Mouse (Mus musculus) forebrain, embryonic 14.5 days (tissue): Measurements from ENCODE around the gene Tns1. TPM values are rescaled to one million over a fixed set of nuclear protein-coding genes. Genes with fewer than 3 reads are reported as not detected.

Experiments
- ATAC-seq: fragments of 200-750 bp; cut with Nextera tagmentation; 2 replicates; pipeline ENCODE4 v1.8.0; 2017; ENCODE audit warnings: mild to moderate bottlenecking, moderate library complexity
- DNase-seq: peaks from one replicate; pipeline ENCODE4 v3.0.0-alpha.2; 2015; ENCODE audit warnings: low spot score
- H3K27ac ChIP-seq: fragments of 300-500 bp; sonication (generic); 2 replicates; pipeline ENCODE4 v1.5.1; 2014; ENCODE audit warnings: low read depth, mild to moderate bottlenecking, control low read depth, low read length, moderate library complexity
- H3K27me3 ChIP-seq: fragments of 300-500 bp; sonication (generic); replicated peaks from 2 replicates; pipeline ENCODE4 v1.6.1; 2014; ENCODE audit warnings: low read length, control low read depth, mixed read lengths; ENCODE audit not compliant: control insufficient read depth, insufficient read depth
- H3K36me3 ChIP-seq: fragments of 300-500 bp; sonication (generic); 2 replicates; pipeline ENCODE4 v1.6.1; 2014; ENCODE audit warnings: low read length, control low read depth; ENCODE audit not compliant: control insufficient read depth, insufficient read depth
- H3K4me1 ChIP-seq: fragments of 300-500 bp; sonication (generic); 2 replicates; pipeline ENCODE4 v1.6.1; 2014; ENCODE audit warnings: antibody characterized with exemption, low read length, control low read depth; ENCODE audit not compliant: control insufficient read depth, insufficient read depth
- H3K4me2 ChIP-seq: fragments of 300-500 bp; sonication (generic); 2 replicates; pipeline ENCODE4 v1.6.1; 2014; ENCODE audit warnings: mild to moderate bottlenecking, control low read depth, low read length
- H3K4me3 ChIP-seq: fragments of 300-500 bp; sonication (generic); 2 replicates; pipeline ENCODE4 v1.5.1; 2014; ENCODE audit warnings: low read depth, low read length, control low read depth
- H3K9ac ChIP-seq: fragments of 300-500 bp; sonication (generic); 2 replicates; pipeline ENCODE4 v1.6.1; 2014; ENCODE audit warnings: mild to moderate bottlenecking, low read length, control low read depth, moderate library complexity
- H3K9me3 ChIP-seq: fragments of 300-500 bp; sonication (generic); replicated peaks from 2 replicates; pipeline ENCODE4 v1.6.1; 2016; ENCODE audit warnings: low read length, control low read depth, mixed read lengths; ENCODE audit not compliant: control insufficient read depth
- WGBS: fragments of 180-500 bp; shearing (Covaris S2); extraction: QIAGEN DNeasy Blood & Tissue Kit; methylation state at CpG from one replicate; pipeline ENCODE4 v1.1.7; 2014; 5-methylcytosine and 5-hydroxymethylcytosine counted together
- polyA plus RNA-seq: library from polyadenylated mRNA; unstranded; fragments of >200 nt; fragmentation: Nextera tagmentation; extraction: Ambion mirVana; gene quantifications from 2 replicates; pipeline ENCODE4 v1.2.1, GENCODE M21; 2014

Tns1 gene
- polyA plus RNA-seq, 1 experiment from 2014 or later = 7.7 TPM

DNA sequence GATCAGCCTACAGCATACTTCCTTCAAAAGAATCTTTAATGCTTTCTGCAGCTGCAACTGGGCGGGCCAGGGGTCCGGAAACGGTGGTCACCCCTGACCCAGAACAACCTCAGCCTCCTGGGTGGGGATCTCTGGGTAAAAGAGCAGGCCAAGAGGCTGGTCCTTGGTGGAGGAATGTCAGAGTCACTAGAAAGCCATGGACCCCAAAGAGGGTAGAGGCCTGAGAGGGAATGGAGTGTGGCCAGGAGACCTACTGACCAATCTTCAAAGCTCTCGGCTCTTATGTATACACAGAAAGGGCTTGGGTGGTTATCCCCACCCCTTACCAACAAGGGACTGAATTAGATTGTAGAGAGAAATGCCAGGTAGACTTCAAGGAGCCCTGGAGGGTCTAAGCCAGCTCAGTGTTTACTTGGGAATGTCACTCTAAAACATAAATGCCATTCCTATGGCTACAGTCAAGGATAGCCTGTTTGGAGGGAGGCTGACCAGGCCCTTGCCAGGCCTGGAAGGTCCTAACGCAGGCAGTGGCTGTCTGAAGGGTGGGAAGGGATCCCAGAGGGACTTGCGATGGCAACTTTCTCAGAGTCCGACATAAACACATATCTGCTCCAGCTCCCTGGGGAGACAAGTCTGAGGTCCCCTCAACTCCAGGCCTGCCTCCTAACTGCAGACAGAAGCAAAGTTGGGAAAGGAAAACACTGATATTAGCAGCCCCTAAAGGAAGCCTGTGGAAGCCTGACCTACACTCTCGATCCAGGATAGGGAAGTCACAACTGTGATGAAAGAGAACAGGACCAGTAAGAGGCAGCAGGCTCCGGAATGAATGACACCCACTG, 92.3 kb downstream of the Tns1 start:
- no peak overlapping the region for H3K4me2 ChIP-seq
- peaks cover 16% of the 10 kb centered on the region for H3K4me1 ChIP-seq
- H3K27ac ChIP-seq = no peak overlapping the region
- peaks cover 5% of the 10 kb centered on the region; the same call in 1 of the 2 replicates for H3K27me3 ChIP-seq
- 85% methylated on average over 9 of the region's 9 CpGs for WGBS
- no peak overlapping the region for H3K9ac ChIP-seq
- no peaks in the 10 kb centered on the region for H3K9me3 ChIP-seq
- H3K36me3 ChIP-seq = no peaks in the 10 kb centered on the region
- DNase-seq = no peak
- no peak for ATAC-seq
- H3K4me3 ChIP-seq = no peak overlapping the region

DNA sequence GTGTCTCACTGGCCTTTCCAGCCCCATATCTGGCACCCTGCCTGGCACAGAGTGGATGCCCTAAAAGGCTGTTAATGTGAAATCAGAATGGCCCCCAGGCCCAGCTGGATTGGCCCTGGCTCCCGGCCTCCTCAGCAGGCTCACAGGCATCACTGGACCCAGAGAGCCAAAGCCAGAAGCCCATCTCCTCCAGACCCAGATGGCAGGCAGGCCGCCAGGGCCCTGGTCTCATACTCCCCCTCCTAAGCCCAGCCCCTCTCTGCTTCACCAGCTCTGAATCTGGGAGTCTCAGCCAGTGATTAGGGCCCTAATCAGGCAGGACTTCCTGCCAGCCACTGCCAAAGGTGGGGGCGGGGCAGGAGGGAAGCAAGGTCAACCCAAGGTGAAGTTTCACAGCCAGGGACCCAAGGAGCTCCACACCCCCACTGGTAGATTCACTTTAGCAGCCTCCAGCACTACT, 93.3 kb downstream of the Tns1 start:
- Histone ChIP-seq H3K4me3 (no peak overlapping the region), H3K9ac (no peak overlapping the region), H3K27ac (peak overlapping the region; percentile 33; the same call in 1 of the 2 replicates), H3K36me3 (no peaks in the 10 kb centered on the region), H3K27me3 (no peaks in the 10 kb centered on the region), H3K4me1 (peaks cover 15% of the 10 kb centered on the region), H3K4me2 (no peak overlapping the region), H3K9me3 (no peaks in the 10 kb centered on the region)
- WGBS = 24% methylated on average over 3 of the region's 3 CpGs
- peak; percentile 53 for ATAC-seq
- peak; percentile 66 for DNase-seq

DNA sequence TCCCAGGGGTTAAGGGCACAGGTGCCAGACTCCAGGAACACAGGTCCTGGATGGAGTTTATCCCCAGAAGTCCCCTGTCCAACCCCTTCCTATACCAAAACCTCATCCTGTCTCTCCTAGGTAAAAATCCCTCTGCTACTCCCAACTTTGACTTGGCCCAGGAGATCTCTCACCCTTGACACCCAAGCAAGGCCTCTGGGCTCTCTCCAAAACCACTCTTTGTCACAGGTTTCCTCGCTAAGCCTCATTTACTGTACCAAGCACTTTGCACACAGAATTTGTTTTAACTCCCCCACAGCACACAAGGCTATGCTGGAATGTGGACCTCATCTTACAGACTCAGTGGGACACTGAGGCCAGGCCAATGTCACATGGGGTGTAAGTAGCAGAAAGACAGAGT, 94.0 kb downstream of the Tns1 start:
- Histone ChIP-seq H3K9ac (no peak overlapping the region), H3K4me2 (no peak overlapping the region), H3K4me3 (no peak overlapping the region), H3K27me3 (no peaks in the 10 kb centered on the region), H3K9me3 (no peaks in the 10 kb centered on the region), H3K27ac (no peak overlapping the region), H3K4me1 (peaks cover 15% of the 10 kb centered on the region), H3K36me3 (no peaks in the 10 kb centered on the region)
- WGBS = 85% methylated on average over 1 of the region's 1 CpGs
- DNase-seq (no peak), ATAC-seq (no peak)

DNA sequence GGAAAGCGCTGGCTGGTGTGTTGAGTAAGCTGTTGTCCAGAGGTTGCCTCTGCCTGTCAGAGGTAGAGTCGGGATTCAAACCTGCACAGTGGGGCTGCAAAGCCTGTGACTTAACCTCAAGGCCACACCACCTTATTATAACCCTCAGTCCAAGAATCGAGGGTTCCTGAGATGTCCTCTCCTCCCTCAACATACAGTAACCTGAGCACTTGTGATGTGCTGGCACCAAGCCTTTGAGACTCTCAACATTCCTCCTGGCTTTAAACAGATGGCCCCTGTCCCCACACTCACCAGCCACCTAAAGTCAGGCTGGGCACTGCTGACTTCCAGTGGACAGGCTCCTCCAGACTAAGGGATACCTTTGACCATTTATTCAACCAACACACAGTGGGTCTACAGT, 94.6 kb downstream of the Tns1 start:
- Histone ChIP-seq H3K27ac (no peak overlapping the region), H3K9me3 (no peaks in the 10 kb centered on the region), H3K9ac (no peak overlapping the region), H3K4me1 (peaks cover 15% of the 10 kb centered on the region), H3K36me3 (no peaks in the 10 kb centered on the region), H3K4me2 (no peak overlapping the region), H3K27me3 (no peaks in the 10 kb centered on the region), H3K4me3 (no peak overlapping the region)
- DNase-seq = no peak
- ATAC-seq = no peak
- WGBS = 83% methylated on average over 3 of the region's 3 CpGs

DNA sequence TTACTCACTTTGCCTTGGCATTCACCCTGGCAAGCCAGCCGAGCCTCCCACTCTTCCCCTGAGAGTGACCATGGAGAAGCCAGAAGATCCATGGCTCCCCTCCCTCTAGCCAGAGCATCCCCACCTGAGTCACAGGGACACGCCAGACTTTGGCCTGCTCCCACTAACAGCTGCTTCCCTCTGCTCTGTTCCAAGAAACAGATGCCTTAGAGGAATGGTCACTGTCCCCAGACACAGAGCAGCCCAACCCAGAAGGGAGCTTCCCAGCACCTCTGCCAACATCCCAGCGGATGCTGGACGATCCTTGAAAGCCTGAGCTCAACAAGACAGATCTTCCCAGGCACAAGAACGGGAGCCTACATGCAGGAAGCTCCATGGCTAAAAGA, 95.4 kb downstream of the Tns1 start:
- H3K9ac ChIP-seq = no peak overlapping the region
- ATAC-seq (no peak), DNase-seq (no peak)
- 84% methylated on average over 5 of the region's 5 CpGs for WGBS
- no peak overlapping the region for H3K4me2 ChIP-seq
- no peaks in the 10 kb centered on the region for H3K36me3 ChIP-seq
- H3K27ac ChIP-seq = no peak overlapping the region
- H3K4me1 ChIP-seq = peaks cover 15% of the 10 kb centered on the region
- no peaks in the 10 kb centered on the region for H3K9me3 ChIP-seq
- H3K27me3 ChIP-seq = no peaks in the 10 kb centered on the region
- no peak overlapping the region for H3K4me3 ChIP-seq

DNA sequence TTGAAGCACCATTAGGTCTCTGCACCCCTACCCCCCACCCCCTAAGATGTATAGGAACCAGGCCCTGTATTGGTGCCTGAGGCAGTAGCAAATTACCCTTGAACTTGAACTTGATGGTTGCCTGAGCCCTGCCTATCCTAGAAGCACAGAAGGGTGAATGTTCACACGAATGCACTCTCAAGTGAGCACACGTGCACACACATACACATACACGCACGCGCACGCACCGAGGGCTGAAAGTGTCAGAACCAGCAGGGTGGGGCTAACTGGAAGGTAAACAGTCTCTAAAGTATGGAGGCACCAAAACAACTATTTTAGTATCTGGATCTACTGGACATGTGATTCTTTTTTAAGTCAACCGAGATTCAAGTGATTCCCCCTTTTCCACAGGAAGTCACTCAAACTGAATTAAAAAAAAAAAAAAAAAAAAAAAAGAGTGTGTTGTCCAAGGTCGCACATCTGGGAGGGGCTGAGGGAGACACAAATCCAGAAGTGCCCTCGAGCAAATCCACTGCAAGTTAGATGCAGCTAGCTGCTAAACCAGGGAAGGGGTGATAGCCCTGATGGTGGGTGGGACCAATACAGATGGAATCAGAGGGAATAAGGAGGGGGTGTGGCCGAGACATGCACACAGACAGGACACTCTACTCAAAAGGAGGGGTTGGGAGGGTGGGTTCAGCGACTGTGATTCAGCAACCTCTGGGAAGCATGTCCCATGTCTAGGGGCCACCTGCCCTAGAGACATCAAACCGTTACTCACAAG, 96.0 kb downstream of the Tns1 start:
- no peaks in the 10 kb centered on the region for H3K27me3 ChIP-seq
- 83% methylated on average over 13 of the region's 13 CpGs for WGBS
- ATAC-seq = no peak

DNA sequence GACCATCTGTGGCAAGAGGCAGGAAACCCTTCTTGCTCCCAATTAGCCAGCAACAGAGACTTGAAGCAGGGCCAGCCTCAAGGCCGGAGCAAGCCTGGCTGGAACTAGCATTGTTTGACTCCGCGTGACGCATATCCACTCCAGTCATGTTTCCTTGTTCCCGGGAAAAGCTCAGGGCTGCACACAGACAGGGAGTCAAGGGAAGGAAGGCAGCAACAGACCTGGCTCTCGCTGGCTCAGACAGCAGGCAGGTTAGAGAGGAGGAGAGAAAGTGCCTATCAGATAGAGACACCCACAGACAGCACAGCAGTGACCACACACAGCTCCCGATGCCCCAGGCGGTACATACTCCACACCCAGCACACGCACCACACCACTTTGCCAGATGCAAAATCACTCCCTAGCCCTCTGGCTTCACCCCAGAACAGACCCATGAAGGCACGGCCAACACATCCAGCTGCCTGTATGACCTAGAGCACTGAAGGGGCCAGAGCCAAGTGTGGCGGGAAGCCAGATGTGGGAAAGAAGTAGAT, 96.6 kb downstream of the Tns1 start:
- H3K4me1 ChIP-seq = peaks cover 15% of the 10 kb centered on the region
- H3K4me3 ChIP-seq = no peak overlapping the region
- H3K27me3 ChIP-seq = no peaks in the 10 kb centered on the region
- H3K9me3 ChIP-seq = no peaks in the 10 kb centered on the region
- 48% methylated on average over 11 of the region's 11 CpGs for WGBS
- ATAC-seq (peak; percentile 40; the same call in 1 of the 2 replicates), DNase-seq (peak; percentile 36)
- H3K4me2 ChIP-seq = no peak overlapping the region
- peak overlapping the region; percentile 50; the same call in 1 of the 2 replicates for H3K27ac ChIP-seq
- H3K36me3 ChIP-seq = no peaks in the 10 kb centered on the region
- peak overlapping the region; percentile 22; the same call in 1 of the 2 replicates for H3K9ac ChIP-seq

More for the DNA sequence above, 96.0 kb downstream of the Tns1 start:
- H3K4me2 ChIP-seq = no peak overlapping the region
- no peak overlapping the region for H3K27ac ChIP-seq
- no peaks in the 10 kb centered on the region for H3K36me3 ChIP-seq
- no peak for DNase-seq
- no peaks in the 10 kb centered on the region for H3K9me3 ChIP-seq
- H3K4me3 ChIP-seq = no peak overlapping the region
- peaks cover 15% of the 10 kb centered on the region for H3K4me1 ChIP-seq
- H3K9ac ChIP-seq = no peak overlapping the region

DNA sequence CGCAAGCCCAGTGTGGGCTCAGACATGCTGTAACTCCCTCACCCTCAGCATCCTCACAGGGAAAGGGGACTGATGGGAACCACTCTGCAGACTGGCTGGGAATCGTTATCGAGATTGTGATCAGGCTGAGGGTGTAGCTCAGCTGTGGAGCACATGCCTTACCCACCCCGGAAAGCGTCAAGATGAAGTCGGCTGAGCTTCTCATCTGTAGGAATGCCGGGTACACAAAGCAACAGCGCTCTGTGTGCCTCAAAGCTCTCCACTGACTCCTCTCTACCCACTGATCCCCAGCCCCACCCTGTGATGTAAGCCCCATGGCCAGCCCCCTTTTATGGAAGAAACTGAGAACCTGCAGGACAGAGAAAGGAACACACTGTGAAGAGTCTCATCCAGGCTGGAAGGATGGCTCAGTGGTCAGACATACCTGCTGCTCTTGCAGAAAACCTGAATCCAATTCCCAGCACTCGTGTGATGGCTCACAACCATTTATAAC, 97.5 kb downstream of the Tns1 start:
- 75% methylated on average over 9 of the region's 9 CpGs for WGBS
- peaks cover 15% of the 10 kb centered on the region for H3K4me1 ChIP-seq
- ATAC-seq = no peak

More for the DNA sequence above, 97.5 kb downstream of the Tns1 start:
- H3K4me2 ChIP-seq = no peak overlapping the region
- H3K27me3 ChIP-seq = no peaks in the 10 kb centered on the region
- no peak overlapping the region; the same call in 1 of the 2 replicates for H3K27ac ChIP-seq
- DNase-seq = no peak
- H3K4me3 ChIP-seq = no peak overlapping the region
- H3K36me3 ChIP-seq = no peaks in the 10 kb centered on the region
- no peaks in the 10 kb centered on the region for H3K9me3 ChIP-seq
- H3K9ac ChIP-seq = no peak overlapping the region
